Mouse (Mus musculus) MEL (cell line): Measurements from ENCODE around the gene Ccdc171. TPM values are rescaled to one million over a fixed set of nuclear protein-coding genes. Genes with fewer than 3 reads are reported as not detected.

ENCODE experiments used
- DNase-seq: peaks from one replicate; pipeline ENCODE4 v3.0.0; 2011; ENCODE audit warnings: low read depth, low spot score
- H3K27ac ChIP-seq: 2 replicates; pipeline ENCODE4 v1.5.1; 2012; ENCODE audit warnings: low read depth, mild to moderate bottlenecking, control low read depth, low read length, moderate library complexity; ENCODE audit not compliant: control insufficient read depth
- H3K27me3 ChIP-seq, 2 experiments: fragments of 150-350 bp in 1 of 2; sonication (generic) in 1 of 2; 2 replicates each; pipeline ENCODE4 v1.6.1; 2012; ENCODE audit warnings: low read length in 2 of 2, mild to moderate bottlenecking in 2 of 2, improper control_type of control experiment in 1 of 2, moderate library complexity in 1 of 2; ENCODE audit not compliant: insufficient read depth in 2 of 2, control insufficient read depth in 1 of 2
- H3K36me3 ChIP-seq, 2 experiments: 2 replicates each; pipeline ENCODE4 v1.6.1; 2012 to 2014; ENCODE audit warnings: low read length in 2 of 2, improper control_type of control experiment in 1 of 2, inconsistent platforms in 1 of 2, mild to moderate bottlenecking in 1 of 2; ENCODE audit not compliant: insufficient read depth in 2 of 2, control insufficient read depth in 1 of 2
- H3K4me1 ChIP-seq, 2 experiments: fragments of 150-350 bp in 1 of 2; sonication (generic) in 1 of 2; 2 replicates each; pipeline ENCODE4 v1.6.1; 2012; ENCODE audit warnings: low read length in 2 of 2, improper control_type of control experiment in 1 of 2, mild to moderate bottlenecking in 1 of 2; ENCODE audit not compliant: insufficient read depth in 2 of 2, control insufficient read depth in 1 of 2
- H3K4me3 ChIP-seq, 2 experiments: fragments of 150-350 bp in 1 of 2; sonication (generic) in 1 of 2; 2 replicates each; pipeline ENCODE4 v1.5.1; 2012; ENCODE audit warnings: low read depth in 2 of 2, low read length in 2 of 2, mild to moderate bottlenecking in 2 of 2, moderate library complexity in 2 of 2, control low read depth in 1 of 2, improper control_type of control experiment in 1 of 2; ENCODE audit not compliant: control insufficient read depth in 1 of 2, insufficient read depth in 1 of 2
- H3K79me2 ChIP-seq: 2 replicates; pipeline ENCODE4 v1.6.1; 2012; ENCODE audit warnings: mild to moderate bottlenecking, low read length, moderate library complexity; ENCODE audit not compliant: control insufficient read depth, poor library complexity, insufficient read depth
- H3K9ac ChIP-seq: 2 replicates; pipeline ENCODE4 v1.6.1; 2012; ENCODE audit warnings: low read depth, mild to moderate bottlenecking, control low read depth, low read length, moderate library complexity; ENCODE audit not compliant: control insufficient read depth, poor library complexity, severe bottlenecking
- H3K9me3 ChIP-seq: fragments of 150-350 bp; sonication (generic); replicated peaks from 2 replicates; pipeline ENCODE4 v1.6.1; 2012; ENCODE audit warnings: mild to moderate bottlenecking, low read length, improper control_type of control experiment, moderate library complexity; ENCODE audit not compliant: insufficient read depth
- CHD2 ChIP-seq: IDR thresholded peaks from 2 replicates; pipeline ENCODE4 v1.6.1; 2011; ENCODE audit warnings: low read length, improper control_type of control experiment
- CTCF ChIP-seq, 3 experiments: IDR thresholded peaks in 2 of 3; conservative IDR thresholded peaks in 1 of 3; 2 replicates each; pipeline ENCODE4 v1.5.1; 2011 to 2012; ENCODE audit warnings: low read length in 3 of 3, low read depth in 2 of 3, mild to moderate bottlenecking in 2 of 3, improper control_type of control experiment in 1 of 3, inconsistent platforms in 1 of 3, mixed read lengths in 1 of 3, moderate library complexity in 1 of 3; ENCODE audit not compliant: control insufficient read depth in 1 of 3, insufficient read depth in 1 of 3, poor library complexity in 1 of 3, severe bottlenecking in 1 of 3
- EP300 ChIP-seq, 2 experiments: IDR thresholded peaks; 2 replicates each; pipeline ENCODE4 v1.6.1; 2011; ENCODE audit warnings: improper control_type of control experiment in 2 of 2, low read length in 2 of 2, low read depth in 1 of 2, mild to moderate bottlenecking in 1 of 2
- ETS1 ChIP-seq: IDR thresholded peaks from 2 replicates; pipeline ENCODE4 v1.6.1; 2012; ENCODE audit warnings: low read depth, mild to moderate bottlenecking, inconsistent platforms, low read length, improper control_type of control experiment, moderate library complexity
- GABPA ChIP-seq: IDR thresholded peaks from 2 replicates; pipeline ENCODE4 v1.6.1; 2012; ENCODE audit warnings: low read depth, mild to moderate bottlenecking, inconsistent platforms, low read length, improper control_type of control experiment, moderate library complexity
- GATA1 ChIP-seq: IDR thresholded peaks from 2 replicates; pipeline ENCODE4 v1.6.1; 2011; ENCODE audit warnings: low read depth, low read length, improper control_type of control experiment
- HCFC1 ChIP-seq: IDR thresholded peaks from 2 replicates; pipeline ENCODE4 v1.6.1; 2012; ENCODE audit warnings: low read depth, mild to moderate bottlenecking, inconsistent platforms, low read length, improper control_type of control experiment, moderate library complexity
- JUND ChIP-seq: IDR thresholded peaks from 2 replicates; pipeline ENCODE4 v1.6.1; 2011; ENCODE audit warnings: low read depth, mild to moderate bottlenecking, improper control_type of control experiment, low read length
- KAT2A ChIP-seq: conservative IDR thresholded peaks from 2 replicates; pipeline ENCODE4 v1.6.1; 2012; ENCODE audit warnings: low read depth, low read length, improper control_type of control experiment, inconsistent platforms
- MAZ ChIP-seq: IDR thresholded peaks from 2 replicates; pipeline ENCODE4 v1.6.1; 2012; ENCODE audit warnings: low read depth, mild to moderate bottlenecking, inconsistent platforms, low read length, improper control_type of control experiment
- MEF2A ChIP-seq: IDR thresholded peaks from 2 replicates; pipeline ENCODE4 v1.6.1; 2014; ENCODE audit warnings: low read depth, mild to moderate bottlenecking, inconsistent platforms, low read length, improper control_type of control experiment; ENCODE audit not compliant: poor library complexity, insufficient replicate concordance, severe bottlenecking; ENCODE audit errors: extremely low read depth
- MXI1 ChIP-seq: IDR thresholded peaks from 2 replicates; pipeline ENCODE4 v1.6.1; 2011; ENCODE audit warnings: mild to moderate bottlenecking, low read depth, low read length, improper control_type of control experiment
- MYB ChIP-seq: IDR thresholded peaks from 2 replicates; pipeline ENCODE4 v1.6.1; 2011; ENCODE audit warnings: mild to moderate bottlenecking, low read depth, low read length, improper control_type of control experiment
- MYC ChIP-seq: IDR thresholded peaks from 2 replicates; pipeline ENCODE4 v1.6.1; 2011; ENCODE audit warnings: low read depth, mild to moderate bottlenecking, low read length, improper control_type of control experiment, moderate library complexity
- NELFE ChIP-seq: IDR thresholded peaks from 2 replicates; pipeline ENCODE4 v1.6.1; 2011; ENCODE audit warnings: low read depth, low read length, improper control_type of control experiment
- NRF1 ChIP-seq: IDR thresholded peaks from 2 replicates; pipeline ENCODE4 v1.6.1; 2014; ENCODE audit warnings: low read depth, mild to moderate bottlenecking, inconsistent platforms, low read length, improper control_type of control experiment, moderate library complexity; ENCODE audit not compliant: poor library complexity, insufficient read depth, severe bottlenecking
- POLR2A ChIP-seq, 2 experiments: IDR thresholded peaks; 2 replicates each; pipeline ENCODE4 v1.6.1; 2011 to 2012; ENCODE audit warnings: low read length in 2 of 2, mild to moderate bottlenecking in 2 of 2, control low read depth in 1 of 2, improper control_type of control experiment in 1 of 2, low read depth in 1 of 2, moderate library complexity in 1 of 2; ENCODE audit not compliant: control insufficient read depth in 1 of 2, insufficient read depth in 1 of 2, poor library complexity in 1 of 2
- POLR2AphosphoS2 ChIP-seq: IDR thresholded peaks from 2 replicates; pipeline ENCODE4 v1.6.1; 2011; ENCODE audit warnings: low read length, improper control_type of control experiment
- POLR2AphosphoS5 ChIP-seq: IDR thresholded peaks from 2 replicates; pipeline ENCODE4 v1.6.1; 2012; ENCODE audit warnings: low read depth, borderline replicate concordance, mild to moderate bottlenecking, inconsistent platforms, low read length, moderate library complexity, mixed read lengths
- SIN3A ChIP-seq: IDR thresholded peaks from 2 replicates; pipeline ENCODE4 v1.6.1; 2012; ENCODE audit warnings: low read length, improper control_type of control experiment, inconsistent platforms
- TCF12 ChIP-seq: IDR thresholded peaks from 2 replicates; pipeline ENCODE4 v1.6.1; 2014; ENCODE audit warnings: low read depth, mild to moderate bottlenecking, inconsistent platforms, low read length, improper control_type of control experiment, moderate library complexity
- UBTF ChIP-seq: IDR thresholded peaks from 2 replicates; pipeline ENCODE4 v1.6.1; 2012; ENCODE audit warnings: low read depth, mild to moderate bottlenecking, inconsistent platforms, low read length, improper control_type of control experiment, moderate library complexity, borderline replicate concordance; ENCODE audit not compliant: insufficient read depth
- USF2 ChIP-seq, 2 experiments: IDR thresholded peaks; 2 replicates each; pipeline ENCODE4 v1.6.1; 2011 to 2012; ENCODE audit warnings: improper control_type of control experiment in 2 of 2, low read length in 2 of 2, borderline replicate concordance in 1 of 2, inconsistent platforms in 1 of 2, low read depth in 1 of 2, mild to moderate bottlenecking in 1 of 2; ENCODE audit not compliant: insufficient read depth in 1 of 2
- ZKSCAN1 ChIP-seq: IDR thresholded peaks from 2 replicates; pipeline ENCODE4 v1.6.1; 2012; ENCODE audit warnings: low read depth, mild to moderate bottlenecking, inconsistent platforms, low read length, improper control_type of control experiment, moderate library complexity
- polyA plus RNA-seq, 2 experiments: library from polyadenylated mRNA; stranded (reverse) in 1 of 2; unstranded in 1 of 2; fragments of >175 nt in 1 of 2; fragments of >200 nt in 1 of 2; gene quantifications; 2 replicates each; pipeline versions ENCODE4 v1.2.1 to v1.2.4; 2012; ENCODE audit warnings: low replicate concordance in 2 of 2, low read depth in 1 of 2; ENCODE audit not compliant: insufficient read length in 2 of 2, insufficient read depth in 1 of 2, missing spikeins in 1 of 2
- total RNA-seq: library from RNA; depleted of rRNA; stranded (reverse); fragments of 300-350 nt; gene quantifications from 2 replicates; pipeline ENCODE4 v1.2.3, GENCODE M21; 2012

Gene Ccdc171
- total and polyA plus RNA-seq, 3 experiments: 1.6 to 1.8 TPM; not detected in 1

DNA sequence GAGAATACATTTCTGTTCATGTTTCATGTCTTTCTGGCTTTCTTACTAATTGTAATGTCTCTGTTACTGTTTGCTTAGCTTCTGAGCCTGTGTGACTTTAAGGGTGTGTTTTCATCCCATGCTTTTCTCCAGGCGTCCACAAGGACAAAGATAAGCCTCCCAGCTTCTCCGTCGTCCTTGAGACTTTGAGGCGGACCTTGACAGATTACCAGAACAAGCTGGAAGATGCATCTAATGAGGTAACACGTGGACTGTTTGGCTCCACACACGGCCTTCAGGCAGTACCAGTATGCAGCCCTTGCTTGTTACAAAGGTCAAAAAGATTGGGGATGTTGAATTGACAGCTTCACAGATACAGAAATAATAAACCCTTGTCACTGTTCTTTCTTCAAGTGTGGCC is 130.1 kb downstream of the Ccdc171 start:
- no peaks in the 10 kb centered on the region for H3K36me3 ChIP-seq
- 0 out of 4 replicates have a peak, but pooled peaks cover 0 to 2% of the 10 kb centered on the region in 2 experiments for H3K4me1 ChIP-seq
- H3K79me2 ChIP-seq: no peaks in the 10 kb centered on the region
- TF ChIP-seq POLR2A (IDR thresholded peaks at IDR 0.05; ENCODE audit: control insufficient read depth in 1 of 2, insufficient read depth in 1 of 2, low read depth in 1 of 2, low read length in 2 of 2, poor library complexity in 1 of 2) (no peak), HCFC1 (no peak), UBTF (no peak), NRF1 (no peak), ZKSCAN1 (no peak), GATA1 (no peak), MYB (no peak), POLR2AphosphoS2 (no peak), CTCF (IDR thresholded peaks at IDR 0.05 in 2 of 3, conservative IDR thresholded peaks at IDR 0.05 in 1 of 3; ENCODE audit: control insufficient read depth in 1 of 3, insufficient read depth in 1 of 3, low read depth in 2 of 3, low read length in 3 of 3, poor library complexity in 1 of 3, severe bottlenecking in 1 of 3) (no peak), USF2 (IDR thresholded peaks at IDR 0.05; ENCODE audit: borderline replicate concordance in 1 of 2, insufficient read depth in 1 of 2, low read depth in 1 of 2, low read length in 2 of 2) (no peak), NELFE (no peak), MXI1 (no peak), GABPA (no peak), SIN3A (no peak), TCF12 (no peak)
- TF ChIP-seq, all 39 proteins: peak for 0
- Histone ChIP-seq H3K9ac (no peak overlapping the region), H3K9me3 (no peaks in the 10 kb centered on the region), H3K27ac (no peak overlapping the region), H3K27me3 (no peaks in the 10 kb centered on the region), H3K4me3 (no peak overlapping the region)
- DNase-seq: no peak

DNA sequence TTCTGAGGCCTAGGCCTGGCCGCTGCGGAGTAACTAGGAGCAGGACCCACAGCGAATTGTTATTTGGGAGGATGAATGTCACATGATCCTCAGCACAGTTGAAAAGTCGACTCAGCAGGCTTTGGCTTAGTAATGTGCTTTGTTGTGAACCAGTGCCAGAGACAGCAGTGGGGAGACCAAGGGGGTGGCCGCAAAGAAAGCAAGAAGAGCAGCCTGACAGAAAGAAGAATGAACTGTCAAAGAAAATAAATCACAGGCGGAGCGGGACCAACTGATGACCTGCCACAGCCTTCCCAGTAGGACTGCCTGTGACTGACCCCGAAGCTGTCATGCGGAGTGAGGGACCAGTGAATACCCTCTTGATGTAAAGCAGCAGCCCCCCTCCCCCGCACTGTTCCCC is 131.2 kb downstream of the Ccdc171 start:
- H3K27ac ChIP-seq: no peak overlapping the region
- H3K27me3 ChIP-seq: no peaks in the 10 kb centered on the region
- H3K79me2 ChIP-seq: no peaks in the 10 kb centered on the region
- no peak overlapping the region for H3K9ac ChIP-seq
- H3K36me3 ChIP-seq: peaks cover 0 to 7% of the 10 kb centered on the region in 2 experiments; a peak in 2 of 4 replicates
- no peak for TF ChIP-seq EP300 (IDR thresholded peaks at IDR 0.05; ENCODE audit: low read depth in 1 of 2, low read length in 2 of 2)
- no peak for TF ChIP-seq KAT2A
- TF ChIP-seq MAZ: no peak
- no peak for TF ChIP-seq GATA1
- no peak for TF ChIP-seq CHD2
- TF ChIP-seq MXI1: no peak
- TF ChIP-seq ZKSCAN1: no peak
- TF ChIP-seq UBTF: no peak
- no peak for TF ChIP-seq MYC
- no peak for TF ChIP-seq MEF2A
- TF ChIP-seq TCF12: no peak
- TF ChIP-seq ETS1: no peak
- no peak for TF ChIP-seq JUND
- no peak for TF ChIP-seq POLR2AphosphoS5
- H3K9me3 ChIP-seq: no peaks in the 10 kb centered on the region
- no peak overlapping the region for H3K4me3 ChIP-seq
- H3K4me1 ChIP-seq: peaks cover 4 to 10% of the 10 kb centered on the region in 2 experiments
- no peak for DNase-seq
